Mouse (Mus musculus): ENCODE data around the gene Rapgef4.

DNA sequence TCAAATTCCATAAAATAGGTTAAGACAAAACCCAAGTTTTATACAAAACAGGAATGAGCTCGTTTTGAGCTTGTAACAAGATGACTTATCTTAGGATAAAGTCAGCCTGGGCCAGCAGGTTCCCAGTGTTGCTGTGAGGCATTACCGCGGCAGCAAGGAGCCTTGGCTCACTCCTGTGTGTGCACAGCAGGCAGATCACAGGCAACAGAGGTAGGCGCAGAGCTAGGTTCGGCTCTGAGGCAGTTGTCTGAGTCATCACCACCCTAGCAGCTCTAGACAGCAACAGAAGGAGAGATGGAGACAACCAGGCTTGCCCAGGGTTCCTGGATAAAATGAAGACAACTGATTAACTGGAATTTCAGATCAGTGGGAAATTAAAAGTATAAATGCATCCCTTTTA lies 35.0 kb downstream of the Rapgef4 start:
- TF ChIP-seq CTCF (IDR thresholded peaks at IDR 0.05; ENCODE audit: low read depth, low read length) (no peak), TAL1 (conservative IDR thresholded peaks at IDR 0.05; ENCODE audit: low read depth, low read length) (no peak), POLR2AphosphoS5 (IDR thresholded peaks at IDR 0.05; ENCODE audit: insufficient replicate concordance, low read depth, low read length) (no peak), GATA1 (IDR thresholded peaks at IDR 0.05; ENCODE audit: borderline replicate concordance, low read length) (no peak), GATA2 (IDR thresholded peaks at IDR 0.05; ENCODE audit: borderline replicate concordance, low read depth, low read length) (no peak)
